Mouse (Mus musculus) heart, postnatal 0 days (tissue): ENCODE results near the gene Zfp108.

Source experiments
- CTCF ChIP-seq: IDR thresholded peaks from 2 replicates; pipeline ENCODE4 v1.5.1; 2016; ENCODE audit warnings: antibody characterized with exemption, control low read depth, low read depth
- EP300 ChIP-seq: IDR thresholded peaks from 2 replicates; pipeline ENCODE4 v1.6.1; 2016; ENCODE audit warnings: antibody characterized with exemption, low read depth

GRCm38 (mm10) chr7:24269256-24269655, 14.7 kb downstream of the Zfp108 start:
- no peak for TF ChIP-seq CTCF
- TF ChIP-seq EP300: no peak
